Mouse (Mus musculus) left cerebral cortex, postnatal 36 days (tissue): ENCODE measurements at regions not wholly inside any gene's neighbourhood (a gene's known extent, or its start where the extent isn't known, plus 50 kb on each side); places are given as distances from the start of the nearest gene placed in this dataset. TPM values are rescaled to one million over a fixed set of nuclear protein-coding genes. Genes with fewer than 3 reads are reported as not detected.

Source experiments
- DNase-seq, 2 experiments: peaks; one replicate each; pipeline ENCODE4 v3.0.0; 2021 to 2022; ENCODE audit warnings: low spot score in 2 of 2, mixed read lengths in 1 of 2
- intact Hi-C: fragments of 180-260 bp; cut with DNase I; formaldehyde crosslinking; loops from one replicate; pipeline ENCODE4 v1.15.1; 2025
- microRNA-seq: library from miRNA; unstranded; fragments of <30 nt; microRNA quantifications from one replicate; pipeline ENCODE4 v1.2.0, GENCODE M21; 2022

DNA sequence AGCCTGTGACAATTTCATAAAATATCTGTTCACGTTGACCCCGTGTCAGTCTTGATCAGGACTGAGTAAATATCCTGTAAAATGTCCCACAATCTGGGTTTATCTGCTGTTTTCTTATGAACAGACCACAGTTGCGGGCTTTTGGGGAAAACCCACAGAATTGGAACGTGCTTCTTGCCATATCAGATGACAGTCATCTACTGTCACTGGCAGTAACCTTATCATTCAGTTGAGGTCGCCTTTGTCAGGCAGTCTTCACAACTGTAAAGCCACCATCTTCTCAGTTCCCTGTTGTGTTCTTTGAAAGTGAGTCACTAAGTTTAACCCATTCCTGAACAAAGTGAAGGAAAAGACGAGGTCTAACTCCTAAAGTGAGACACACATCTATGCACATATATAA, 80.9 kb upstream of the Prdm1 start:
- DNase-seq = no peak
- intact Hi-C loops = no loop called here

DNA sequence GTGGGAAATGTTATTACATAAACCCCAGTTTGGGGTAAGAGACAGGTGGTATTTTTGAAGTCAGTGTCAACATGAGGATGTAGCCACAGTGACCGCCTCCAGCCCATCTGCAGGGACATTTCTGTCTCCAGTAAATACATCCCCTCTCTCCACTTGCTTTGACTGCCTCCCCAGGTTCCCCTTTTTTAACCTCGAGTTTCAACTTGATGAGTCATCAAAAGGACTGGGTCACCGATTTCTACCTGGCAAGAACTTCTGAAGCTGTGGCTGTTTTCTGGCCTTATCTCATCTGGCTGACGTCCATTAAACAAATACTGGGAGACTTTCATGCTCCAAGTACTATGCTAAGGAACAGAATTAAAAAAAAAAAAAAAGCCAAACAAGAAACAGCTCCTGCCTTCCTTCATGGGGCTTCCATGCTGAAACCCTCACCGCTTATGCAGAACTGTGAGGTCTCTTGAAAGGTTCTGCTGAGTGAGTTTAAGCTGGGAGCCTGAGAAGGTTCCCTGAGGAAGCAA, 79.1 kb upstream of the Prdm1 start:
- intact Hi-C loops = no loop called here
- no peak for DNase-seq

DNA sequence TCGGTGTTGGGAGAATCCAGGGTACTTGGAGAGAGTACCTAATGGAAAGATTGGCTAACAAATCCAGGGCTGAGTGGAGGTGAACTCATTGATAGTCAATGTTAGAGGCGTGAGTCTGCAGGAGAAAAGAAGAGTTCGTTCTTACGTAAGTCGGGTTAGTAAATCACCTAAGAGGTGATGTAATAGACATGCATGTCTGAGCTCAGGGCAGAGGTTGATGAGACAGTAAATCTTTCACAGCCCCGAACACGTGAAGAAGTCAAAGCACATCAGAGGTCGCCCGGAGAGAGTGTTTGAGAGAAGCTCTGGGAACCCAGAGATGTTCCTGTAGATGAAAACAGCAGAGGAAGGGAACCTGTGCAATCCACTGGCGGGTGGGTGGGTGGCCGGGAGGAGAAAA, 76.2 kb upstream of the Prdm1 start:
- intact Hi-C loops = no loop called here
- DNase-seq = no peak

DNA sequence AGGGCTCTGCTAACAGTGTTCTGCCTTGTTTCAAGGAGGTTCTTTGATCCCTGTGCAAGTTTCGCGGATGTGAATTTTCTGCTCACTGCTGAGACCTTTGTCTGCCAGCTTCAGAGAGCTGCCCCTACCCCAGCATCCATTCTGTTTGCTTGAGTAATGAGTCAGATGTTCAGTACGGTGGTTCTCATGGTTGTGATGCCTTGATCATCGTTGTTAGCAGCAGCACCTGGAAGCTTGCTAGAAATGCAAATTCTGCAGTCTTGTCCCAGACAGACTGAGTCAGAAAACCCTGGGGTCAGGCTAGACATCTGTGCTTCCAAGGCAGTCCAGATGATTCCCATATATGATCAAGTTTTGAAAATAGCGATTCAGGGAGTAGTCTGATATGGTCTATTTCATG, 75.2 kb upstream of the Prdm1 start:
- no peak for DNase-seq
- intact Hi-C loops = no loop called here

DNA sequence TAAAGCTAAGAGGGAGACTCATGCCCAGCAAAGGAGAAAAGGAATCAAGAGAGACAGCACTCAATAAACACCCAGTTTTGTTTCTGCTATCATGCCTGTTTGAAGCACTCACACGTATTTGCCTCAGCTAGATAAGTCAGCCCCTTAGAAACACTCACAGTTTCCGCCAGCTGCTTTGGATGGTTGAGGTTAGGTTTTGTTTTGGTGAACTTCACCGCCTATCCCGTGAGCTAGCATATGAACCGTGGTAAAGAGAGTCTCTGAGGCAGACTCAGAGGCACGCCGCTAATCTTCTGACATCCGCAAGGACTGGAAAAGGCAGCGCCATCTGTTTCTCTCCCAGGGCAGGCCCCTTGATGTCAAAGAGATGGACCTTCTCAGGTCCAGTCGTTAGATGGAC, 73.2 kb upstream of the Prdm1 start:
- intact Hi-C loops = no loop called here

DNA sequence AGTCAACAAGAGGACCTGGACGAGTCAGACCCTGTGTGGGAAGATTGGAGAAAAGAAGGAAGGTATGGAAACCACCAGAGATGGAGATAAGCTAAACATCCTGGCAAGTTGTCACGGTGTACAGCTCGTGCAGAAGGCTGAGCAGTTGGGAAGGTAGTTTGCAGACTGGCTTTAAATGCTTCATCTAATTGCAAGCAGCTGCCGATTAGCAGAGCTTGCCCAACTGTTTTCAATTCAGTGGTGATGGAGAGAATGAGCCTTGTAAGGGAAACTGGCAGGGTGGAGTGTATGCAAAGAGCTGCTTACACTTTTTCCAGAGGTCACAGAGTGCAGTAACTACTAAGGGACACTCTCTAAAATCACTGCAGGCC, 71.6 kb upstream of the Prdm1 start:
- DNase-seq = no peak
- intact Hi-C loops = no loop called here

More for the DNA sequence above, 73.2 kb upstream of the Prdm1 start:
- no peak for DNase-seq

DNA sequence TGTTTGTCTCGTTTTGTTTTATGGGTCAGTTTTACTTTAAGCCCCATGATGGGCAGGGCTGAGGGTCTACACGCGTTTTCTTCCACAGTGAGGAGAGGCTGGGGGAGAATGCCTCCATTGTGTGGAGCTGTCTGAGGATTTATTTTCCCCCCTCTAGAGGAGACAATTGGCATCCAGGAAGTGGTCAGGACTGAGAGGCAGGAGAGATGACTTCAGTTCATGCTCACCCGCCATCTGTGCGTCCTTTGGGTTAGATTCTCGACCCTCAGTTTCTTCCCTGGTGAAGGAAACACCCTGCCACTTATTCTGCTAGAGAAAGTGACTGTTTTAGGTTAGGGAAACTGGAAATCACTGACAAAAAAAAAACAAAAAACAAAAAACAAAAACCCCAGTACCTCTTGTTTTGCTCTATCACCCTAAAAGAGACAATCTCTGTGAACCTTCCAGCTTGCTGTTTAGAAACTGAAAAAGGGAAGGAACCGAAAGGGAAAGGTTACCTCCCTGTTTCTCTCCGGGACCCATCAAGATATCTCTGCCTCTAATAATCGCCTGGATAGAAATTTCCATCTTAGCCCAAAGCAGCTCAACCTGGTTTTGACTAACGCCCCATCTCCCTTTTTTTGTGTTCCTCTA, 71.1 kb upstream of the Prdm1 start:
- intact Hi-C loops = no loop called here
- no peak for DNase-seq

DNA sequence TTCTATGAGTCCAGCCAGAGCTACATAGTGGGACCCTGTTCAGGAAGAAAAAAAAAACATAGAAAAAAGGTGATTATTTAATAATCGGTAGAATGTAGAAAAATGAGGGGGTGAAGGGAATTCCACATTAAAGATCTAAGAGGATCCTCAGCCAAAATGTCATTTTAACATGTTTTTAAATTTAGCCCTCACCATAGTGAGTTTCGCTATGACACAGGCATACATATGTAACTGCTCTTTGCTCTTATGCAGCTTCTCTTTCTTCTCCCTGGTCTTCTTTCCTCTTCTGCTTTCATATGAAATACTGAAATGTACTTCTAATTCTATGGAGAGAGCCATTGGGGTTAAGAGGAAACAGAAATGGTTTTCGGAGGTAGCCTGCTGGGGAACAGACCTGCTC, 70.3 kb upstream of the Prdm1 start:
- DNase-seq = no peak
- intact Hi-C loops = no loop called here

DNA sequence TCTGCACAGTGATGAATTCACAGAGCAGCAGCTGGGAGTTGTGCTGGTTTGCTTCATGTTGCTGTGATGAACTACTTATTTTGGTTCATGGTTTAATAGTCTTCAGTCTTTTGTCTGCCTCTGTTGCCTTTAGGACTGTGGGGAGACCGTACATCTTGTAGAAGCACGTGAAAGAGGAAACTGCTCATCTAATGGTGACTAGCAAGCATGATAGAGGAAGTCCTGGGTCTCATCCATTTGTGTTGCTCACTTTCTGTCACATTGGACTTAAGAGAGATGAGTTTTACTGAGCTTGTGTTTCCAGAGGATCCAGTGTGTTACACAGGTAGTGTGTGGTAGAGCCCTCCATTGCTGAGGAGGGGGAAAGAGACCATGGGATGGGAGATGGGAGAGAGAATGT, 67.6 kb upstream of the Prdm1 start:
- DNase-seq = no peak
- intact Hi-C loops = no loop called here

DNA sequence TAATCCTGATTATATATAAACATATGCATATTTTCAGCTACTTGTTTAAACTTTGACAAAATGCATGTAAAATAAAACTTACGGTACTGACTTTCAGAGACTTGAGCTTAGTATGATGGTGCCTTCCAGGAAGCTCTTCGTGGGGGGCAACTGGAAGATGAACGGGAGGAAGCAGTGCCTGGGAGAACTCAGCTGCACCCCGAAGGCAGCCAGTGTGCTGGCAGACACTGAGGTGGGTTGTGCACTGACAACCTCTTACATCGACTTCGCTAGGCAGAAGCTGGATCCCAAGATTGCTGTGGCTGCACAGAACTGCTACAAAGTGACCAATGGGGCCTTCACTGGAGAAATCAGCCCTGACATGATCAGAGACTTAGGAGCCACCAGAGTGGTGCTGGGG, 61.5 kb upstream of the Prdm1 start:
- intact Hi-C loops = no loop called here
- no peak for DNase-seq

DNA sequence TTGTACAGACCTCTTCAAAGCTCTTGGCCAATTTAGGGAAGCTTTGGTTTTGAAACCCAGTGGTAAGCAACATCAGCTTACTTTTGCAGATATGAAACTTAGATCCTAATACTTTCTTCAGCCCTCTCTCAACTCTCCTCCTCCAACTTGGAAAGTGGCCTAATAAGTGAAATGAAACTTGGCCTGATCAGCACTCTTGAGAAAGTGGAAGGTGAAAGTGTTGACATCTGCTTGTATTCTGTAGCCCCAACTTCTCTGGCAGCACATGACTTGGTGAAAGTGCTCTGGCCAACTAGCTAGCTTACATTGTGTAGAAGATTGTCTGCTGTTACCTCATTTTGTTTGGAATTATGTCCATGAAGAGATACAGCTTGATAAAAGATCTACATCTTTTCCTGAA, 61.1 kb upstream of the Prdm1 start:
- intact Hi-C loops = no loop called here
- no peak for DNase-seq

DNA sequence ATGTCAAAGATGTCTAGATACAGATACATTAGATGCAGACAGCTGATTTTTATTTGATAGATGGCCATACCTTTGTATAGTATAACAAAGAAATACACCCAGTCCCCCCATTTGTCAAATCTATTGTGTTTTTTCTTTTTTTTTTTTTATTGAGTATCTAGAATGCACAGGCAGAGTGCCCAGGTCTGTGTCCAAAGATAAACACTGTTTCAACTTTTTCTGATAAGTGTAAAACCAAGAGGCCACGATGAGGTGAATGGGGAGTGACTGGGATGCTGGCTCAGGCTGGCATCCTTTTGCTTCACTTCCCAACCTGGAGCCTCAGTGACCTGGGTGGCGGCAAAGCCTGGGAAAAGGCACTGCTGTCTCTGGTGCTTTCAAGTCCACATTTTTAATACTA, 54.4 kb upstream of the Prdm1 start:
- intact Hi-C loops = no loop called here
- no peak for DNase-seq

Small RNA genes in the stretch of these regions (microRNA-seq; reads per million reads assigned to microRNA genes)
- not detected for gene Gm24271
